Mouse (Mus musculus) heart, postnatal 0 days (tissue): ENCODE measurements around the gene Npcd.

ENCODE experiments used
- CTCF ChIP-seq: IDR thresholded peaks from 2 replicates; pipeline ENCODE4 v1.5.1; 2016; ENCODE audit warnings: antibody characterized with exemption, control low read depth, low read depth
- EP300 ChIP-seq: IDR thresholded peaks from 2 replicates; pipeline ENCODE4 v1.6.1; 2016; ENCODE audit warnings: antibody characterized with exemption, low read depth

DNA sequence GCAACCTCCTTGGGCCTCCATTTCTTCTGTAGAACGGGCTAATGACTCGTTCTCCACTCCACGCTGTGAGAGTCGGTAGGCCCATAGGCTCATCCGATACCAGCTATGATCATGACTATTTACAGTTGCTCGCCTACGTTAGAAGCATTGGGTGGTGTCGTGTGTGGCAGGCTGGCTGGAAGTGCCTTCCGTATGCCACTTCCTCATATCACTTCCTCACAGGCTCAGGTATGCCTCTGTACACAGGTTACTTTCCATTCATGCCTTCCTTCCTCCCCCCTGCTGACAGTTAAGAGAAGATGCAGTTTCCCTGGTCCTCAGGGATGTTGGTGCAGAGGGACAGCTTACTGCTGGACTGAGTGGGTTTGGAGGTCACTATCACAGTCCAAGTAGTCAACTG lies 41.0 kb downstream of the Npcd start:
- TF ChIP-seq CTCF (no peak), EP300 (no peak)
